Comparison of ENCODE assay signal across 16 mouse cellular contexts in the genomic region with DNA sequence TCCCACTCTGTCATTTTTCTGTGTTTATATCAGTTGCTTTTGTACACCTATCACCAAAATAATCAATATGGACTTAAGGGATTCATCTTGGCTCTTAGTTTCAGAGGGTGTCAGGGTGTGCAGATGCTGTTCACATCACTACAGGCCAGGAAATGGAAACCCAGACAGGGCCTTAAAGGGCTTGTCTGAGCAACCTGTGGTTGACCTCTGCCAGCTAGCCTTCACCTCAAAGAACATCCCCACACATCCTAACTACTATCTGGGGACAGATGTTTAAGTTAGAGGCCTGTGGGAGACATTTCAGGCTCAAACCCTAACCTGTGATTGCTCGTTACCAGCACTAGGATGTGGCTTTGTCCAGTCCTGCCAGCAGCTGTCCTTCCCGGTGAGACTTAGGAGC.
"Had no signal": no experiment of that assay in that cellular context is flagged by ENCODE, and none has a peak within 500 bp of the region (broad histone marks: within the 10 kb centered on the region; RNA-seq: fewer than 3 reads in every experiment).

No protein-coding gene starts in this region.

- H3K4me2 ChIP-seq: neural tube, embryonic 13.5 days; neural tube, embryonic 15.5 days; stomach, embryonic 15.5 days had no signal

- H3K27ac ChIP-seq: neural tube, embryonic 13.5 days; neural tube, embryonic 15.5 days; stomach, embryonic 15.5 days; stomach, postnatal 0 days had no signal

- H3K9me3 ChIP-seq: neural tube, embryonic 13.5 days; neural tube, embryonic 15.5 days; stomach, embryonic 15.5 days had no signal

- DNase-seq: retina, postnatal 1 day; right cerebral cortex, adult 18-20 months; right cerebral cortex, postnatal 14 days; right cerebral cortex, postnatal 25 days; right cerebral cortex, postnatal 4 days; spleen, adult 18-20 months; thymus, adult 18-20 months; thymus, adult 2 months; thymus, postnatal 14 days; thymus, postnatal 25 days; thymus, postnatal 36 days; thymus, postnatal 4 days had no signal

- H3K4me3 ChIP-seq: neural tube, embryonic 13.5 days; neural tube, embryonic 15.5 days; stomach, embryonic 15.5 days had no signal

- H3K27me3 ChIP-seq: neural tube, embryonic 13.5 days; neural tube, embryonic 15.5 days; stomach, embryonic 15.5 days had no signal

- H3K9ac ChIP-seq: neural tube, embryonic 13.5 days; neural tube, embryonic 15.5 days; stomach, embryonic 15.5 days had no signal

- H3K4me1 ChIP-seq: neural tube, embryonic 15.5 days; stomach, embryonic 15.5 days had no signal
